In genomic region chr12:25099313-25099562, GRCm38 (mm10) we compare ENCODE assay signal across 8 mouse cellular contexts. TPM values are rescaled to one million over a fixed set of nuclear protein-coding genes. Genes with fewer than 3 reads are reported as not detected.
DNase-seq lines count a peak whose midpoint lies in the region; ATAC-seq and TF ChIP-seq lines count a peak whose summit lies in the region.

No protein-coding gene starts in this region.

- H3K27me3 ChIP-seq in E14TG2a.4 (ENCODE audit: insufficient read depth, low read length) = peaks cover 48% of the 10 kb centered on the region
- H3K27me3 ChIP-seq in embryonic facial prominence, embryonic 13.5 days = no peaks in the 10 kb centered on the region

- no peaks in the 10 kb centered on the region for H3K9me3 ChIP-seq in E14TG2a.4 (ENCODE audit: low read length)
- no peaks in the 10 kb centered on the region for H3K9me3 ChIP-seq in embryonic facial prominence, embryonic 13.5 days

- H3K4me2 ChIP-seq in embryonic facial prominence, embryonic 13.5 days = peak overlapping the region; percentile 84

- no peak for TF ChIP-seq CTCF in E14TG2a.4 (conservative IDR thresholded peaks at IDR 0.05; ENCODE audit: low read length)

- no peaks in the 10 kb centered on the region for H3K36me3 ChIP-seq in E14TG2a.4 (ENCODE audit: insufficient read depth, low read length)
- H3K36me3 ChIP-seq in embryonic facial prominence, embryonic 13.5 days = no peaks in the 10 kb centered on the region

- DNase-seq in adrenal gland, adult (ENCODE audit: inconsistent age in 2 of 2, low spot score in 1 of 2) = peak; percentile 67 to 84
- DNase-seq in adrenal gland, adult 18-20 months (ENCODE audit: low spot score in 2 of 2) = no peak
- peak; percentile 49 to 62 for DNase-seq in heart, postnatal 36 days
- DNase-seq in left cerebral cortex, postnatal 4 days = peak; percentile 74
- peak; percentile 89 for DNase-seq in mesoderm, embryonic 11.5 days (ENCODE audit: low read depth, low spot score)
- DNase-seq in testis, postnatal 10 days (ENCODE audit: low spot score) = peak; percentile 82

- ATAC-seq in embryonic facial prominence, embryonic 13.5 days (ENCODE audit: insufficient number of reproducible peaks, insufficient read depth, low FRiP score, low TSS enrichment, low read depth) = no peak

- peak overlapping the region; percentile 76 for H3K9ac ChIP-seq in embryonic facial prominence, embryonic 13.5 days

- H3K27ac ChIP-seq in embryonic facial prominence, embryonic 13.5 days = peak overlapping the region; percentile 99

- peaks cover 61% of the 10 kb centered on the region for H3K4me1 ChIP-seq in E14TG2a.4 (replicated peaks; ENCODE audit: low read depth, low read length)
- H3K4me1 ChIP-seq in embryonic facial prominence, embryonic 13.5 days = peaks cover 27% of the 10 kb centered on the region

- peak overlapping the region; percentile 75 for H3K4me3 ChIP-seq in E14TG2a.4 (replicated peaks; ENCODE audit: low read length)
- H3K4me3 ChIP-seq in embryonic facial prominence, embryonic 13.5 days = peak overlapping the region; percentile 96

- intact Hi-C loops in heart, postnatal 36 days (cut with DNase I) = loop anchor here (2.0 to 10.0 kb wide), 5 partner anchors 62 to 1346 kb away; no protein-coding TSS in a partner anchor
- intact Hi-C loops in left cerebral cortex, postnatal 4 days (cut with DNase I) = loop anchor here (10.0 kb wide), 3 partner anchors 396 to 976 kb away; no protein-coding TSS in a partner anchor

- under 1% methylated on average over 9 of the region's 9 CpGs for WGBS in embryonic facial prominence, embryonic 13.5 days

RNA-seq across cellular contexts. Expression of gene Id2, which starts 2.3 kb away (rescaled TPM):
- total RNA-seq in adrenal gland, adult 18-20 months (2021) = 100 to 1,000 TPM; 404 to 543 TPM
- 494 and 543 TPM in 2 replicates for polyA plus RNA-seq in embryonic facial prominence, embryonic 13.5 days (2015; fragmentation: Nextera tagmentation; extraction: Ambion mirVana)
- total RNA-seq in heart, postnatal 36 days (2021) = 10 to 100 TPM; 13.0 TPM
- total RNA-seq in left cerebral cortex, postnatal 4 days (2021) = 100 to 1,000 TPM; 174 to 182 TPM

Comparison
In these comparisons a context has a peak if more than half of its experiments do, and no peak if none do; other contexts are left out.
1. DNase-seq: peak in adrenal gland, adult (2 of 2), heart, postnatal 36 days (2 of 2), left cerebral cortex, postnatal 4 days (single experiment), mesoderm, embryonic 11.5 days (single experiment) and testis, postnatal 10 days (single experiment); none in adrenal gland, adult 18-20 months (0 of 2).
2. RNA of gene Id2, which starts 2.3 kb away (total RNA-seq): 404 to 543 TPM in adrenal gland, adult 18-20 months and 174 to 182 TPM in left cerebral cortex, postnatal 4 days; 13.0 TPM in heart, postnatal 36 days; every median in the first group is over 10 times any median in the second.